Mouse (Mus musculus) right cerebral cortex, postnatal 4 days (tissue): ENCODE measurements at regions not wholly inside any gene's neighbourhood (a gene's known extent, or its start where the extent isn't known, plus 50 kb on each side); places are given as distances from the start of the nearest gene placed in this dataset.
A peak's percentile ranks its signal among the peaks of the same experiment; 100 is the strongest.

ENCODE experiments used
- DNase-seq: peaks from one replicate; pipeline ENCODE4 v3.0.0-alpha.2; 2022

- peak; percentile 16 for DNase-seq
Measured at GRCm38 (mm10) chr13:102593405-102594200, 99.8 kb upstream of the Cd180 start.

GRCm38 (mm10) chr13:102594201-102594600 lies 99.2 kb upstream of the Cd180 start:
- DNase-seq = no peak

GRCm38 (mm10) chr13:102595602-102596001 lies 97.8 kb upstream of the Cd180 start:
- DNase-seq = no peak

- no peak for DNase-seq
Measured at GRCm38 (mm10) chr13:102596101-102596500, 97.3 kb upstream of the Cd180 start.

DNA sequence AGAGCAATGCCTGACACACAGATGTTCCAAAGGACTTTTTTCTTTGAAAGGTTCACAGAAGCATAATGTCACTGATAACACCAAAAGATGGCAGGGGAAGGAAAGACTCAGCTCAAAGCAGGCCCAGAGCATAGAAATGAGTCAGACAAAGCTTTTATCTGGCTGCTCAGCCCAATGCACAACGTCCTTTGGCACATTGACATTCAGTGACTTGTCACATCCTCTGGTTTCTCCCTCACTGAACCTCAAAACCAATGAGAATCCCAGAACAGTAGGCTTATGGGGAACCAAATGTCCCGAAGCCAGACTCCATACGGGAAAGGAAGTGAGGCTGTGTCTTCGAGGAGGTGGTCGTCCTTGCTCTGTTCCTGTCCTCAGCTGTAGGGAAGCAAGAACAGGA lies 95.2 kb upstream of the Cd180 start:
- no peak for DNase-seq

- DNase-seq = no peak
Measured at GRCm38 (mm10) chr13:102599602-102600001, 93.8 kb upstream of the Cd180 start.

DNA sequence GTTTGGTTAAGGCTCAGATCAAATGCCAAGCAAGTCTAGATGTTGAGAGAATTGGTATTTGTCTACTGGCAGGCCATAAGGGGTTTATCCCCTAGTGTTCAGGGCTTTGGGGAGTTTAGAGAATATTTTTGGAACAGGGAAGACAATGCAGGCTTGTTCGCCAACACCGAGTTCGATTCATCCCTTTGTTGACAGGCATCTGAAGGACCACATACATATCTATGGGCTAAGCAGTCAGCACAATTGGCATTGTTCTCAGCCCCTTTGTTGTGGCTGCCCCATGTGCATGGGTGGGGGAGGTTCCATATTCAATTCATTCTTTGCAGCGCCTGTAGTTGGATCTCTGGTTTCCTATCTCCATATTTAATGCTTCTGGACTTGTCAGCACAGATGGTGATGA lies 93.3 kb upstream of the Cd180 start:
- DNase-seq = no peak

DNA sequence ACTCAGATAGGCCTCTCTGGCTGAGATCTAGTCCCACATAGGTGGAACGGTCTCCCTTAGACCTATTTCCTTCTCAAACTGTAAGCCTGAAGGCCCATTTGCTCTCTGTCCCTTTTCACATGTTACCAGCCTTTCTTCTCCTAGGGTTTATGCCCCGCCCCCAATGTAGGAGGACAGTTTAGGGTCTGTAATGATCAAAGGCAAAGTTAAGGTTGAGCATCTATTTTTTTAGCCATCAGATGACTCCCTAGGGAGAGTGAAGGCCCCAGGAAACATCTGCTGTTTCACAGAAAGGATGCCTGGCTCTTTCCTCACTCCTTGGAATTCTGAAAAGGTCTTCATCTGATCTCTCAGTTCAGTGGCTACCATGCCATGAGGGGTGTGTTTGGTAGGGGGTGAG lies 68.9 kb upstream of the Cd180 start:
- DNase-seq = no peak

GRCm38 (mm10) chr13:102625171-102625835 lies 68.1 kb upstream of the Cd180 start:
- no peak for DNase-seq

- DNase-seq = no peak
Measured at GRCm38 (mm10) chr13:102625836-102626340, 67.5 kb upstream of the Cd180 start.

DNA sequence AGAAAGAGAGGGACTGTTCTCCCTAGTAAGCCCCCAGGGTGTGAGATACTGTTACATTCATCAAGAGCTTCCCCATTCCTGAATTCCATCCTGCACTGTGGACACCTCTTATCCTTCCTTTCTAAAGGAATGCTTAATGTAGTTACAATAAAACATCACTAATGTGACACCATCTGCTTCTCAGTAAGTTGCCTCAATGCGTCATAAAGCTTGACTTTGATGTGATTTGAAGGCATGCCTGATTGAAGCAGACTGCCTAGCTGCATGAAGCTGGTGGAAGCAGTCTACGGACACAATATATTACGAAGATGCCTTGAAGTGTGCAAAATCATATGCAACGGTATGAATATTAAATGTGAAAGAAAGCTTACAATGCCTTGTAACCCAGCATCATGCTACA lies 65.6 kb upstream of the Cd180 start:
- DNase-seq = no peak

GRCm38 (mm10) chr13:102629176-102629575 lies 64.2 kb upstream of the Cd180 start:
- no peak for DNase-seq

DNA sequence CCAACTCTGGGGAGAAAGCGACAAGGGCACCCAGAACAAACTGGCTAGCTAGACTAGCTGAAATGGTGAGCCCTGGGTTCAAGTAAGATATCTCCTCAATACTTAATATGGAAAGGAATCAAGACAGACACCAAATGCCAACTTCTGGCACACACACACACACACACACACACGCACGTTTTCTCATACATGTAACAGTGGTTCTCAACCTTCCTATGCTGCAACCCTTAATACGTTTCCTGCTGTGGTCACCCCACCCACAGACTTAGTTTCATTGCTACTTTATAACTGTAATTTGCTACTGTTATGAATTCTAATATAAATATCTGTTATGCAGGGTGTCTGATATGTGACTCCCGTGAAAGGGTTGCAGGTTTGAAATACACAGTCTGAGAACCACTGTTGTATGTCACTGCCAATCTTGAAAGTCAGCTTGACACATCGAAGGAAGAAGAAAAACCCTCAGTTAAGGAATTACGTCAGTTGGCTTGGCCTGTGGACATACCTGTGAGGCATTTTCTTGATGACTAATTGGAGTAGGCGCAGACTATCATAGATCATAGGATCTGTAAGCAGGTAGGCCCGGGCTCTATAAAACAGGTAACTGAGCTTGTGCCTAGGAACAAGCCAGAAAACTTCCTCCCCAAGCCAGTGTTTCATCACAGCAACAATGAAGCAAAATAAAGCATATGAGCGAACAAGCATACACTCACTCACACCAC lies 59.0 kb upstream of the Cd180 start:
- DNase-seq = no peak

GRCm38 (mm10) chr13:102636032-102636431 lies 57.3 kb upstream of the Cd180 start:
- no peak for DNase-seq

- DNase-seq = no peak
Measured at GRCm38 (mm10) chr13:102637059-102637458, 56.3 kb upstream of the Cd180 start.

GRCm38 (mm10) chr13:102639651-102640050 lies 53.7 kb upstream of the Cd180 start:
- DNase-seq = no peak

- DNase-seq = no peak
Measured at GRCm38 (mm10) chr13:102640171-102640570, 53.2 kb upstream of the Cd180 start.
